Mouse (Mus musculus) heart, embryonic 11.5 days (tissue): Measurements from ENCODE around the gene Hoxa13. TPM values are rescaled to one million over a fixed set of nuclear protein-coding genes. Genes with fewer than 3 reads are reported as not detected.

Source experiments
- ATAC-seq: fragments of 200-750 bp; cut with Nextera tagmentation; replicated peaks from 2 replicates; pipeline ENCODE4 v1.8.0; 2017; ENCODE audit warnings: moderate library complexity; ENCODE audit not compliant: insufficient number of reproducible peaks, low FRiP score, low TSS enrichment
- H3K27ac ChIP-seq: fragments of 300-500 bp; sonication (generic); 2 replicates; pipeline ENCODE4 v1.5.1; 2014; ENCODE audit warnings: mild to moderate bottlenecking, low read depth, low read length
- H3K27me3 ChIP-seq: fragments of 300-500 bp; sonication (generic); 2 replicates; pipeline ENCODE4 v1.6.1; 2014; ENCODE audit warnings: mild to moderate bottlenecking, low read length, mixed read lengths; ENCODE audit not compliant: control insufficient read depth, insufficient read depth
- H3K36me3 ChIP-seq: fragments of 300-500 bp; sonication (generic); 2 replicates; pipeline ENCODE4 v1.6.1; 2014; ENCODE audit warnings: mild to moderate bottlenecking, low read length, moderate library complexity, mixed read lengths; ENCODE audit not compliant: control insufficient read depth, insufficient read depth
- H3K4me1 ChIP-seq: fragments of 300-500 bp; sonication (generic); 2 replicates; pipeline ENCODE4 v1.6.1; 2014; ENCODE audit warnings: low read length; ENCODE audit not compliant: control insufficient read depth, insufficient read depth
- H3K4me2 ChIP-seq: fragments of 300-500 bp; sonication (generic); 2 replicates; pipeline ENCODE4 v1.6.1; 2014; ENCODE audit warnings: mild to moderate bottlenecking, moderate library complexity
- H3K4me3 ChIP-seq: fragments of 300-500 bp; sonication (generic); 2 replicates; pipeline ENCODE4 v1.5.1; 2014; ENCODE audit warnings: low read depth, low read length
- H3K9ac ChIP-seq: fragments of 300-500 bp; sonication (generic); 2 replicates; pipeline ENCODE4 v1.6.1; 2014; ENCODE audit warnings: mild to moderate bottlenecking, low read depth, low read length, moderate library complexity
- H3K9me3 ChIP-seq: fragments of 300-500 bp; sonication (generic); replicated peaks from 2 replicates; pipeline ENCODE4 v1.6.1; 2016; ENCODE audit warnings: low read length; ENCODE audit not compliant: control insufficient read depth
- WGBS: fragments of 180-500 bp; shearing (Covaris S2); extraction: QIAGEN DNeasy Blood & Tissue Kit; methylation state at CpG from one replicate; pipeline ENCODE4 v1.1.7; 2014; ENCODE audit not compliant: insufficient replicate concordance; 5-methylcytosine and 5-hydroxymethylcytosine counted together
- polyA plus RNA-seq: library from polyadenylated mRNA; unstranded; fragments of >200 nt; fragmentation: Nextera tagmentation; extraction: Ambion mirVana; gene quantifications from 2 replicates; pipeline ENCODE4 v1.2.1, GENCODE M21; 2014

Gene Hoxa13
- polyA plus RNA-seq, 1 experiment from 2014 or later = not detected

GRCm38 (mm10) chr6:52213119-52213986 is 47.3 kb downstream of the Hoxa13 start, which contains the start of the genes Hoxa3 and Gm28308:
TSS of gene Hoxa3 (minus strand) at chr6:52213336.
TSS of gene Gm28308 (minus strand) at chr6:52213339.
- H3K36me3 ChIP-seq = no peaks in the 10 kb centered on the region
- H3K27ac ChIP-seq = no peak within 1 kb of the TSS
- H3K9me3 ChIP-seq = no peaks in the 10 kb centered on the region
- peak within 1 kb of the TSS; percentile 26 for H3K4me3 ChIP-seq
- peaks cover 13% of the 10 kb centered on the region for H3K4me1 ChIP-seq
- ATAC-seq = no peak
- H3K9ac ChIP-seq = no peak within 1 kb of the TSS
- WGBS = 2% methylated on average over 38 of the region's 38 CpGs
- peaks cover 99% of the 10 kb centered on the region for H3K27me3 ChIP-seq
- H3K4me2 ChIP-seq = peak within 1 kb of the TSS; percentile 40

- ATAC-seq = no peak
- peak overlapping the region; percentile 26 for H3K4me3 ChIP-seq
- H3K36me3 ChIP-seq = no peaks in the 10 kb centered on the region
- H3K4me2 ChIP-seq = peak overlapping the region; percentile 40
- peaks cover 13% of the 10 kb centered on the region for H3K4me1 ChIP-seq
- under 1% methylated on average over 22 of the region's 22 CpGs for WGBS
- H3K9ac ChIP-seq = no peak overlapping the region
- no peaks in the 10 kb centered on the region for H3K9me3 ChIP-seq
- no peak overlapping the region for H3K27ac ChIP-seq
- peaks cover 99% of the 10 kb centered on the region for H3K27me3 ChIP-seq
These were observed 48.0 kb downstream of the Hoxa13 start for GRCm38 (mm10) chr6:52212556-52213118.

GRCm38 (mm10) chr6:52211961-52212360 is 48.7 kb downstream of the Hoxa13 start:
- H3K27ac ChIP-seq = no peak overlapping the region
- peak overlapping the region; percentile 24 for H3K4me2 ChIP-seq
- H3K27me3 ChIP-seq = peaks cover 99% of the 10 kb centered on the region
- H3K9ac ChIP-seq = no peak overlapping the region
- peak overlapping the region; percentile 21 for H3K4me3 ChIP-seq
- whole genome bisulfite sequencing = 3% methylated on average over 13 of the region's 13 CpGs
- H3K9me3 ChIP-seq = no peaks in the 10 kb centered on the region
- peaks cover 12% of the 10 kb centered on the region for H3K4me1 ChIP-seq
- ATAC-seq = no peak
- H3K36me3 ChIP-seq = no peaks in the 10 kb centered on the region

- peaks cover 9% of the 10 kb centered on the region for H3K4me1 ChIP-seq
- H3K27ac ChIP-seq = no peak overlapping the region
- H3K36me3 ChIP-seq = no peaks in the 10 kb centered on the region
- H3K4me2 ChIP-seq = peak overlapping the region; percentile 24
- ATAC-seq = 0 out of 2 replicates have a peak, but pooled peaks have one; percentile 23
- WGBS = 2% methylated on average over 37 of the region's 37 CpGs
- H3K4me3 ChIP-seq = peak overlapping the region; percentile 21; the same call in 1 of the 2 replicates
- no peak overlapping the region for H3K9ac ChIP-seq
- H3K9me3 ChIP-seq = no peaks in the 10 kb centered on the region
- H3K27me3 ChIP-seq = peaks cover 99% of the 10 kb centered on the region
These were observed 49.3 kb downstream of the Hoxa13 start for GRCm38 (mm10) chr6:52211170-52211935.

- H3K27me3 ChIP-seq = peaks cover 99% of the 10 kb centered on the region
These were observed 51.0 kb downstream of the Hoxa13 start for GRCm38 (mm10) chr6:52209685-52210046.

GRCm38 (mm10) chr6:52208868-52209684 is 51.6 kb downstream of the Hoxa13 start:
- peak overlapping the region; percentile 18; the same call in 1 of the 2 replicates for H3K4me3 ChIP-seq
- ATAC-seq = no peak
- peak overlapping the region; percentile 45 for H3K4me2 ChIP-seq
- H3K9me3 ChIP-seq = no peaks in the 10 kb centered on the region
- peaks cover 14% of the 10 kb centered on the region for H3K4me1 ChIP-seq
- no peaks in the 10 kb centered on the region for H3K36me3 ChIP-seq
- no peak overlapping the region for H3K9ac ChIP-seq
- 4% methylated on average over 18 of the region's 18 CpGs for WGBS
- H3K27me3 ChIP-seq = peaks cover 99% of the 10 kb centered on the region
- no peak overlapping the region for H3K27ac ChIP-seq

More at GRCm38 (mm10) chr6:52209685-52210046, 51.0 kb downstream of the Hoxa13 start:
- Histone ChIP-seq H3K4me2 (no peak overlapping the region), H3K4me3 (no peak overlapping the region), H3K4me1 (peaks cover 10% of the 10 kb centered on the region), H3K27ac (no peak overlapping the region), H3K9me3 (no peaks in the 10 kb centered on the region), H3K9ac (no peak overlapping the region), H3K36me3 (no peaks in the 10 kb centered on the region)
- ATAC-seq = no peak
- 7% methylated on average over 12 of the region's 12 CpGs for WGBS

GRCm38 (mm10) chr6:52208072-52208867 is 52.4 kb downstream of the Hoxa13 start, which contains the start of gene Hoxa6:
TSS of gene Hoxa6 (minus strand) at chr6:52208722.
- H3K36me3 ChIP-seq = no peaks in the 10 kb centered on the region
- peak within 1 kb of the TSS; percentile 18; the same call in 1 of the 2 replicates for H3K4me3 ChIP-seq
- no peaks in the 10 kb centered on the region for H3K9me3 ChIP-seq
- no peak within 1 kb of the TSS for H3K27ac ChIP-seq
- peaks cover 99% of the 10 kb centered on the region for H3K27me3 ChIP-seq
- H3K4me1 ChIP-seq = peaks cover 21% of the 10 kb centered on the region
- no peak for ATAC-seq
- under 1% methylated on average over 47 of the region's 47 CpGs for WGBS
- peak within 1 kb of the TSS; percentile 45 for H3K4me2 ChIP-seq
- H3K9ac ChIP-seq = no peak within 1 kb of the TSS
